Mouse (Mus musculus) B cell, adult 2 months (primary cell): ENCODE data around the gene Igfbp1.

ENCODE experiments used
- DNase-seq, 2 experiments: peaks; one replicate each; pipeline ENCODE4 v3.0.0; 2022

Igfbp1 gene

DNA sequence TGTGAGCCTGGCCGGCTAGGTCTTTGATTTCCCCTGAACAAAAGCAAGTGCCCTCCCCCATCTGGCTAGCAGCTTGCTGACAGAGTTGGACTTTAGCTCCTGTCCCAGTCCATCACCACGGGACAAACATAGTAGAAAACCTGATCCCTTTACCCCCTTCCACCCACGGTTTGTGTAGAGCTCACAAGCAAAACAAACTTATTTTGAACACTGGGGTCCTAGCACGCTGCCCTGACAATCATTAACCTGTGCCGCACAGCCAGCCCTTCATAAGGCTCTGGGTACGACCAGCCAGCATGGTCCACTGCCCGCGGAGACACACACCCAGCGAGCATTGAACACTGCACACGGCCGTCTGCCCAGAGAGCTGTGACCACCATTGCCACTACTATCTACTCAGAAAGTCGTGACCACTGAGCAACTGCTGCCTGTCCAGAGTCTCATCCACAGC lies at the start of gene Igfbp1:
Gene Igfbp1, plus strand, starts transcription at position 292 of the 451 bp plus-strand sequence.
- DNase-seq, result no peak

DNA sequence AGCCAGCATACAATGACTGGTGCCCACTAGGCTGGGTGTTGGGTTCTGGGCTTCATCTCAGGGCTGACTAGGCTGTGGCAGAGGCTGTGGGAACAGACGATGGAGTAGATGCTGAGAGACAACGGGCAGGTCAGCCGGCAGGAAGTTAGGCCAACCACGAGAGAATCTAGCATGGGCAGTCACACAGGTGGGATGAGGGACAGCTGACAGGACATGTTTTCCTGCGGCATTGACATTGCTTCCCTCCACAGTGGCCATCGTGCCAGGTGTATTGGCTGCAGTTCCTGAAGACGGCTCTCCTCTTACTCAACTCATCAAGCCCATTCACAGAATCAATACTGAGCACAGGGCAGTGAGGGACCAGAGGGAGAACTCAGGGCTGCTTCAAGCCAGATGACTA lies 49.6 kb upstream of the Igfbp1 start:
- no peak for DNase-seq

DNA sequence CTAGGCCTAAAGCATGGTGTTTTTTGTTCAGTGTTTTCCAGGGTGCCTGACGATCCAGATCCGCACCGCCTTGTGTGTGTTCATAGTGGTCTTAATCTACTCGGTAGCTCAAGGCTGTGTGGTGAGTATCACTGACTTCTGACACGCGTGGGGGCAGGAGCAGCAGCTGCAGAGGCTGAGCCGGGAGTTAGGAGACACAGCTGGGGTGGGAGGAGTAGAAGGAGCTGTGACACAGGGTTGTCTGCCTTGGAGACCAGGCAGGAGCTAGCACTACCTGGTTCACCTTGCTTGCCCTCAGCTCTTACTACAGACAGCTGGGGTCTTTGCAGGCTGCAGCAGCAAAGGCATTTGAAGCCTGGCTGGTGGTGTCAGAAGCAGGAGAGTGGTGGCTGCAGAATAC lies 48.1 kb upstream of the Igfbp1 start:
- DNase-seq, result no peak

DNA sequence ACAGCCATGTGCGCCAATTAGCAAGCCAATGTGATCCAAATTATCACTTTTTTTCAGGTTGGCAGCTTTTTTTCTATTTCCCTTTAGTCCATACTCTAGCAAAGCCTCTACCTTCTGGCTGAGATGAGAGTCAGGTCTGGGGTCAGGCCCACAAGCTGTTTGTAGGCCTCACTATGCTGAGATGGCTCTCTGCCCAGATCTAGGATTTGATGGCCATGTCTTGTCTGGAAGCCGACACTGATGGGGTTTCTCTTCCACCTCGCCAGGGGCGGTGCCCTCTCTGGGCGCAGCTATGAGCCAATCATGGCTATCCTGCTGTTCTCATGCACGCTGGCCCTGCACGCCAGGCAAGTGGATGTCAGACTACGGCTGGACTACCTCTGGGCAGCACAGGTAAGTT lies 47.1 kb upstream of the Igfbp1 start:
- no peak for DNase-seq

DNA sequence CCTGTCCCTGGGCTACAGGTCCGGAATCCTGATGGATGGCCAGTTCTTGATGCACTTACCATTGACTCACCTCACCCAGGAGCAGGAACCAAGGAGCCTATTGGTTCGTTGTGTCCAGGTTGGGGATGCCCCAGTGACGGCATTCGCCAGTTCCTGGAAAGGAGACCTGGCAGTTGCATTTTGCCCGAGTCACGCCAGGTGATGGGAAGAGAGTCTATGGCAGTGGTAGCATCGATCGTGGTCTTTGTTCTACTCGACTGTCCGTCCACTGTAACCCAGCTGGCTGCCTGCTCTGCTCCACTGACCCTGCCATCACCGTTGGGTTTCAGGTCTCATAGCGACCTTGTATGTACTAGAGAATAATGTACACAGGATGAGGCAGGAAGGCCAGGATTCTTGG lies 45.2 kb upstream of the Igfbp1 start:
- DNase-seq, result no peak

DNA sequence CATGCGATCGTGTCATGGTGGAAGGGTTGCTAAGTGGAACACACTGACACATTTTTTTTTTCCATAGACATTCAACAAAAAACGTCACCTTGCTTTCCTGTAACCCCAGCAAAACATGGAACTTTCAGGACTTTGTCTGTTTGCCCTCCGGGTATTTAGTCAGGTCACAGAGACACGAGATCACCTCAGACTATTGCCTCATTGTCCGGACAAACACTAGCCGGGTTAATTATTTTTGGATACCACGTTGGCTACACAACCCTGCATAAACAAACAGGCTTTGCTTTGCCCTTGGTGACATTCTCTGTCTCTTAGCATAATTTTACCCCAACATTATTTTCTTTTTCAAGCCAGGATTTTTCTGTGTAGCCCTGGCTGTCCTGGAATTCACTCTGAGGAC lies 44.5 kb upstream of the Igfbp1 start:
- DNase-seq, result no peak

DNA sequence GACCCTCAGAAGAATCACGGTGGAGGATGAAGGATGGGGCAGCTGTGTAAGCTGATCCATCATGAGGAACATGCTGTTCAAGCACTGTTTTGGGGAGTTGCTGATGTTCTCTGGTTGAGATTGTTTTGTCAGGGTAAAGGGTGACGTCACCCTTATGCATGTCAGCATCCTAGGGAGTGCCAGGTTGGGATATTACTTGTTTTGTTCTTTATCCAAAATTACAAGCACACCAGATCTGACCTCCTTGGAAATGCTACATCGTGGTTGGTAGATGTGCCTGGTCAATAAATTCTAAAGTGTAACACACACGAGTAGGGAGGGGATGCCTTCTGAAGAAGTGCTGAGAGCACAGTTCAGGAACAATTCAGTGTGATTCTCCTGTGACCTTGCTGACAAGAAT lies 41.2 kb upstream of the Igfbp1 start:
- no peak for DNase-seq

DNA sequence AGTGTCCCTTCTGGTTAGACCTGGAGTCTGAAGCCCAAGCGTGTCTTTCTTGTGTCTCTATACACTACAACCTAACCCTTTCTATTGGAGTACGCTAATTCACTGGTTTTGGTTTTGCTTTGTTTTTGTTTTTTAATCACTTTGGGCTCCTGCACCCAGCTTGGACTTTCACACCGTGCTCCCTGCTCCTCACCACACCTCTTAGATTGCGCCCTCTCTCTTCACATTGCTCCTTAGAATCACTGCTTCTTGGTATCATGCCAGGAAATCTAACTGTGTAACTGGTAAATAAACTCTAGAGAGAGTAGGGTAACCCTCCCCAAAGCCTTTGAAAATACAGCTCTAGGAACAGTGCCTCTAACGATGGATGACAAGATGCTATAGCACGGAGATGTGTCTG lies 39.4 kb upstream of the Igfbp1 start:
- no peak for DNase-seq

DNA sequence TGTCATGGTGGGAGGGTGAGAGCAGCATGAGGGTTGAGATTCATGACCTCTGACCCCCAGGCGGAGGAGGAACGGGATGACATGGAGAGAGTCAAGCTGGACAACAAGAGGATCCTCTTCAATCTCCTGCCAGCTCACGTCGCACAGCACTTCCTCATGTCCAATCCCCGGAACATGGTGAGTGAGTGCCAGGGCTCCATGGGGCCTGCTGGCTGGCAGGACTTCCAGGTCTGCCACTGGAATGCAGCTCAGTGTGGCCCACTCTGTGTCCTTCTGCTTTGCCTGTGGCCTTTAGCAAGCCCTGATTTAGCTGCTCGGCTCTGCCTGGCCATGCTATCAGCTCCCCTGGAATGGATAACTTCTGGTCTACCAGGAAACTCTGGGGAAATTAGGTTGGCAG lies 37.4 kb upstream of the Igfbp1 start:
- no peak for DNase-seq

DNA sequence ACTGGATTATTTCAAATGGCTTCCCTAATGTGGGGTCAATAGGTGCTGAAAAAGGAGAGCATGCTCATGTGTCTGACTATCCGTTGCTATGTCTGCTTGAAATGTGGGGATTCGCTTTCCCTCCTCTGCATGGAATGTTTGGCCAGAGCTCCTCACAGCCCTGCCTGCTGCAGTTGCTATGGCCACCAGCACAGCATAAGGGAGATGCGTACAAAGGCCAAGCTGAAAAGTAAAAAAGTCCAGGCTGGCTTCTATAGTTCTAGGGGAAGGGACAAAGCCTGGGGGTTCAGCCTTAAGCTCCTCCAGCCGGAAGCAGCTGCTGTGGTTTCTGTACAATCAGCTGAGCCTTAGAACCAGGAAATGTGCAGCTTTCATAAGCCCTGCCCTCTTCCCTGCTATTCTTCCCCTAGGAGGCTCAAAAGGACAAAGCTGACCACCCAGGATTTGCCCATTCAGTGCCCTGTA lies 36.9 kb upstream of the Igfbp1 start:
- no peak for DNase-seq

DNA sequence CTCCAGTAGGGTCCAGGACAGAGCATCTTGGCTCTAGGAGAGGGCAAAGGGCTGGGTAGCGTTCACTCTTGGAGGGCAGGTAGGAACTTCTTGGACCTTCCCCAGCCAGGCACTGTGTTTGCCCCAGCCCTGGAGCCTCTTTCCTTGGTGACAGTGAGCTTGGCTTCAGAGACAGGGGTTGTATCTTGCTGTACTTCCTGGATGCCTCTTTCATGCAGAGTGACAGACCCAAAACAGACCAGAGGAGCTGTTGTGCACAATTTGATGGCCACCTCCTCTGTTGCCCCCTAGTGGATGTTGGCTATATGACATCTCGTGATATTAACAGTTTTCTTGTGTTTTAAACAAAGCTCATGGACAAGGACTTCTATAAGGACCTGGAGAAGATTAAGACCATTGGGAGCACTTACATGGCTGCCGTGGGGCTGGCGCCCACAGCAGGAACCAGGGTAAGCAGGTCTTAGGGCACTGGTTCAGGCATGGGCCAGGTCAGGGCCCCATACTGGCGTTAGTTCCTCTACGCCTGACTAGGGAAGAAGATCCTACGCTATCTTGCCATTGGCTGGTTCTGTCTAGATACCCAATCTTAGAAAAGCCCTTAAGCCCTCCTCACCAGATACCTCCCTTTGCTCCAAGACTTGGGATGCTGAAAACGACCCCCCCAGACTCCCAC lies 35.9 kb upstream of the Igfbp1 start:
- no peak for DNase-seq

DNA sequence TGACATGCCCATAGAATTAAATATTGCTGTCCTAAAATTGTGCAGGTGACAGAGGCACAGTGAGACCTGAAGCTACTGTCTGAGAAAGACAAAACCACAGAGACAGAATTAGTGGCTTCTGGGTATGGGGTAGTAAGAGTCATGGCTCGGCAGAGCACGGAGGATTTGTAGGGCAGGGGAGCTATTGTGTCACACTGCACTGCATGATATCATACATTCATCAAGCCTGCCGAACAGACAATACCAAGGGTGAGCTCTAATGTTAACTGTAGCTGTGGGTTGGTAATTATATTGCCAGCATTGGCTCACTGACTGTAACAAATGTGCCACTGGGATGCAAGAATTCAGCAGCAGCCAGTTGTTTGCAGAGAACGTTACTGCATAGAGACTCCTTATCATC lies 33.2 kb upstream of the Igfbp1 start:
- DNase-seq, result no peak

DNA sequence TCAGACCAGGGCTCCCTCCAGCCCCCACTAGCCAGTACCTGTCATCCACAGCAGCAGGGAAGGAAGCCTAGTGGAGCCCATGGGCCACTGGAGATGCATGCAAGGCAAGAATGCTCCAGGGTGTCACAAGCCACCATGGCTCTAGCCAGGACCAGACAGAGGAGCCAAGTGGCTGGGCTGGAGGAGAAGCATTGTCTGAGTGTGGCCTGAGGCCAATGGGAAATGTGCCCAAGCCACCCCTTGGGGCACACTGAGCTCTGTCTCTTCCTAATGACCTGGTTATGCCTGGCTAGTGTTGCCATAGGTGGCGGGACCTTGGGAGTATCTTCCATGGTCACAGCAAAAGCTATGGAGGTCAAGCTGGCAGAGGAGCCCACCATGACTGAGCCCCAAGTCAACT lies 27.9 kb upstream of the Igfbp1 start:
- DNase-seq, result no peak

DNA sequence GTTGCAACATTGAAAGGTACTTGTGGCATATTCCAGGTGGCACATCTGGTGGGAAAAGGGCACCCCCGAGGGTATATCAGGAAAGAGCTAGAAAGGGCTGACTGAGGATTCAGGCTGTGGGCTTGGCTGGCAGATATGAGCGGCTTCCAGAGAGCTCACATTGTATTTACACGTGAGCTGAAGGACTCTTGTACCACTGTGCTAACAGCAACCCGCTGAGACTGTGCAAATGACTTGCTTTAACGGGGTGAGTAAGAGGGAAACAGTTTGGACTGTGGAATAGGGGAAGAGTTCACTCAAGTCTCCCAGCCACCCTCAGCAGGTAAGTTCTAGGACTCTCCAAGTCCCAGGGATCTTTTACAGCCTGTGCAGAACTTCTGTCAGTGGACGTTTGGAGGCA lies 23.9 kb upstream of the Igfbp1 start:
- DNase-seq, result no peak

DNA sequence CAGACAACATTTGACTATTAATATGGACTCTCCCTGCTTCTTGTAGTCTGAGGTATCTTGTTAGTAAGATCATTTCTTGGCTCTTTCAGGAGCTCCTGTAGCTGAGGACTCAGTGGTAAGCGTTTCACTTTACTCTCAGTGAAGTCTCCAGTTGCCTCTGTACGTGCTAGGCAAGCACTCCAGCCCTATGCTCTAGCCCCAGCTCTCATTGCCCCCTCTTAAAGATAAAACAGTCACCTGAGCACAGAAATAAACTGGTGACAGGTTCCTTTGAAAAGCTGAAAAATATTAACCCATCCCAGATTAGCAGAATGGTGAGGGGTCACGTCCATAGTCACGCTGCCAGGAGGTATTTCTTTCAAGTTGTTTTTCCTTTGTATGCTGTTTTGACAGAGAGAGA lies 18.9 kb upstream of the Igfbp1 start:
- no peak for DNase-seq

DNA sequence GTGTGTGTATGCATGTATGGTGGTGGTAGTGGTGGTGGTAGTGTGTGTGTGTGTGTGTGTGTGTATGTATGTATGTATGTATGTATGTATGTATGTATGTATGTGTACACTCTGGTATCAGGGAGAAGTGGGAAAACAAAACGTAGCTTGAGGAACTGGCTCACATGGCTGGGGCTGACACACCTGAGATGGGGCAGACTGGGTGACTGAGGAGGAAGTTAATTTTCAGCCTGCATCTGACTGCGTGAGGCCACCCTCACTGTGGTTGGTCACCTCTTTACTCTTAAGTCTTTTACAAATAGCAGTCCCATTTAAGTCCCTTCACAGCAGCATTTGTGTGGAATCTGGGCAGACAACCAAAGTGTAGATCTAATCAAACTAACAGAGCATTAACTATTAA lies 18.3 kb upstream of the Igfbp1 start:
- DNase-seq, result no peak

DNA sequence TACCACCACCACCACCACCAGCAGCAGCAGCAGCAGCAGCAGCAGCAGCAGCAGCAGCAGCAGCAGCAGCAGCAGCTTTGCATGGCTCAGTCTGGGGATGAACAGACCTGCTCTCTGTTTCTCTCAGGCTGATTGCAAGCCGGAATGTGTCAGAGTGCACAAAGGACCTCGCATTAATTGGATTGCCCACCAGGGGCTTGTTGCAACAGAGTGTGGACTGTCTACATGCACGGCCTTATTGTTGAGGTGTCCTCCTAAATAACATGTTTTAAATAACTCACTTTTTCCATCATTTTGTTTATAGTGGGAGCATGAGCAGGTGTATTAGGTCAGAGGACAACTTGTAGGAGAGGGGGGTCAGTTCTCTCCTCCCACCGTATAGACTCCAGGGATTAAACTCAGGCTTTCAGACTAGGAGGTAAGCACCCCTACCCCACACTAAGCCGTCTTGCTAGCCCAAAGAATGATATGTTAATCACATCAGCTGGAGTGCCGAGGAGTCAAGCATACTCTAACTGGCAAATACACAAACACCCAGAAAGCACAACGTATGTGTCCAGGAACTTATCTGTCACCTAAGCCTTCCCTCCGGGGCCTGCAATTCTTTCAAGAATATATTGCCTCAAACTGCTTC lies 15.1 kb upstream of the Igfbp1 start:
- DNase-seq, result no peak

DNA sequence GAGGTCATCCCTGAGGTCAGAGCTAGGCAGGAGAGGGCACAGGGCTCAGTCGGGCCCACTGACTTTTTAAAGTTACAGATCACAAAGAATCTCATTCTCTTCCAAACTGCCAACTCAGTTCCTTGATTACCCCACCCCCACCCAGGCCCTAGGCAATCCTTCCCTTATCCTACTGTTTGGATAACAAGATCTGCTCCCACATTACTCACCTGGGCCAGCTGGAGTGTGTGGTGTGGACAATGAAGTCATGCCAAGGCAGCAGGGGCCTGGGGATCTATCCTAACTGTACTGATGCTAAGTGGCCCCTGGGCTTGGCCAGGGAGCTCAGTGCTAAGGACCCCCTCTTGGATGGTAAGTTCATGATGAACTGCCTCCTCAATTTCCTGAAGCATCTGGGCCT lies 13.2 kb upstream of the Igfbp1 start:
- no peak for DNase-seq

DNA sequence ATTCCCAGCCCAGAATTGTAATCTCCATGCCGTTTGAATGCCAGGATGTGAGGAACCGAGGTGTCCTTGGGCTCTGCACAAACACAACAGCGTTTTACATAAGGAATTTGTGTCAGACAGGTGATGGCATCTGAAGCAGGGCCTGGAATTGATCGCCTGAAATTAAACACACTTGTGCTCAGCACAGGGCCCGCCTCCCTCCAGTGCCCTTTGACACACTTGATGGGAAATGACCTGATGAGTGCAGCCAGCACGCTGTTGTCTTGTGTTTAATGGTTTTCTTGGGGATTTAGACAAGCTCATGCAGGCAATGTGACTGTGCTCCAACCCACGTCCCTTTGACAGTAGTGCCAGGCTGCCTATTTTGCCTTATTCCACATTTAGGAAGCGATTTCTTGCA lies 10.1 kb upstream of the Igfbp1 start:
- no peak for DNase-seq

DNA sequence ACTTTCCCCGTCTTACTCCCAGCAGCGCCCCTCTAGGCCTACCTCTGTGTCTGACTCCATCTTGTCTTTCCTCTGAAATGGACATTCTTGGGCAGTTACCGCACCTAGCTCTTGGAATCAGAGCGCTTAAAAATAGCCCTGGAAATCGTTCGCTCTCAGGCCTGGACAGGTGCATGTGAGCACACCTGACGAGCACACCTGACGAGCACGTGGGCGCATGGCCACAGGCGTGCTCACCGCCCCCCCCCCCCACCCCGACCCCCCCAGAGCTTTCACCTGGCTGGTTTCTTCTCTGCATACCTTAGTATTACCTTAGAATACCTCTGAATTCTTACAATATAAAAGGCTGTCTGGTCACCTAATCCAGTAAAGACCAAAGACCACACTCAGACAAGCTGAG lies 9.1 kb upstream of the Igfbp1 start, which contains the start of gene Gm11985:
Gene Gm11985, minus strand, starts transcription at position 101 of the 400 bp plus-strand sequence.
- no peak for DNase-seq

DNA sequence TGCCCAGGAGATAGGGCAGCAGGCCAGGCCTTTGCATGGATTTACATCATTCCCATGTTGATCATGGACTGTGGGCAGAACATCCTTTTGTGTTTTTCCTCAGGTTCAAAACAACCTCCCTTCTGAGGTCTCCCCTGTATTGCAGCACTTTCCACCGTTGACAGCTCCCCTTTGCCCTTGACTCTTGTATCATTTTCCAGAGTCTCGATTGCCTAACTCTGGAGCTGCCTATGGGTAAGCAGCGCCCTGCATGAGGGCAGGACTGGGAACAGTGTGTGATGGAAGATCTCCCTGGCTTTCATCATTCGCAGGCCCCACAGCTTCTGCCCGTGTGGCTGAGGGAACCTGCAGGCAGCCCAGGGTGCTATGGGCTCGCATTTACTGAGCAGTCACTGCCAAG lies 4.9 kb upstream of the Igfbp1 start:
- DNase-seq, result no peak

DNA sequence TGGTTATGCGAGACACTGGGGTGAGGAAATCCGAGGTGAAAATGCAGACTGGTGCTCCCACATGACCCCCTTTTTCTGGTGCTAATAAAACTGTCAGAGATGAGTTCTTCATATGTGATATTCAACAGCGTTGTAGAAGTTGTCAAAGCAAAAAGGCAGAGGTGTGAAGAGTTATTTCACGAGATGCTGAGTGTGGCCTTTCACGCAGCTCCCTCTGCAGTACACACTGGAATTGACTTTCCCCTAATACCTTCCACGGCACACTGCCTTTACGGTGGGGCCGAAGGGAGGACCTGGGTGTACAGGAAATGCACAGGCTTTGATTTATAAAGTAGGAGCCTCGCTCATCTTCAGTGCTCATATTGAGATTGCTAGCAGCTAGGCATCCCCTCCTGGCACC lies 4.4 kb upstream of the Igfbp1 start:
- no peak for DNase-seq

DNA sequence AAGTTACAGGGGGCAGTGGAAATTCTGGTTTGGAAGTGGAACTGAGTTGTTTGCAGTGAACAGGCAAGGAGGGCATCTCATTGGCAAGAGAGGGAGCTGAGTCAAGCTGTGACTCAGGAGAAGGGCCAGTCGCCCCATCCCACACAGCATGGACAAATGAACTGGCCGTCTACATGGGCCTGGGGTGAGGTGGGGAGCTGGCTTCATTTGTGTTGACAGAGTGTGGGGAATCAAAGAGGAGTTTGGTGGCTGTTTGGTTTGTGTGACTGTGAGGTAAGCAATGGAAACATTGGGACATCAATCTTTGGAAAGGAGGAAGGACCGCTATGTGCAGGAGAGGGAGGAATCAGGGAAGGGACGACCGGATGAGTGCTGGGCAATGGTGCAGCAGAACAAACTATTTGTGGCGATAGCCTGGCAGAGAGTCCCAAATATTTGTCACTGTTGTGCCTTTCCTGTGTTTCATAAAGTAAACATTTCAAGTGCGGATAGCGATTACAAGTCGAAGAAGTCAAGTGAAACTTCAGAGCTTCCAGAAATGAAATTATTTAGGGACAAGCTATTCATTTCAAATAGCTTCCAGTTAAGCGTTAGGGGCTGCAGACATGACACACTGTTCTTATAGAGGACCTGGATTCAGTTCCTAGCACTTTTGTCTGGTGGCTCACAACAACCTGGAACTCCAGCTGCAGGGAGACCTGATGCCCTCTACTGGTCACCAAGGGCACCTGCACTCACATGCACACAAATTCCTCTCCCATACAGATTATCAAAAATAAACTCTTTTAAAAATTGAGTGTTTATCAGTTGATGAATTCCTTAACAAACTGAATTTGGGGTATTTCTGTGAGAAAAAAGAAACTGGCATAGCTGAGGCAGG lies 2.9 kb upstream of the Igfbp1 start:
- DNase-seq, result no peak

DNA sequence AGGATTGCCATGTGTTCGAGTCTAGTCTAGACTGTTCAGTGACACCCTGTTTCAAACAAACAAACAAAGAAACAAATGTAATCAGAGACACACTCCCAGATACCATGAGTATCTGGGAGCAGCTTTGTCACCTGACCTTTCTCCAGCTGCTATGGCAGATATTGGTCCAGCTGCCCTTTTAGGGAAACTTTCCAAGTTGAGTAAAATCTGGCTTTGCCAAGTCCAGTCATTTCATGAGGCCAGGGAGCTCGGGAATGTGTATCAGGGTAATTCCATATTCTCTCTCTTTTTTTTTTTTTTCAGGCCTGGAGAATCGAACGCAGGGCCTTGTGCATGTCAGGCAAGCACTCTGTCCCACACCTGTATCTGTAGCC lies 2.3 kb upstream of the Igfbp1 start:
- no peak for DNase-seq
